Mouse (Mus musculus) G1E (cell line): ENCODE data around the gene Adcy1.

Experiments used
- CTCF ChIP-seq: IDR thresholded peaks from 2 replicates; pipeline ENCODE4 v1.5.1; 2012; ENCODE audit warnings: low read depth, low read length, inconsistent platforms, mixed read lengths
- GATA2 ChIP-seq: IDR thresholded peaks from 2 replicates; pipeline ENCODE4 v1.6.1; 2012; ENCODE audit warnings: low read depth, low read length, inconsistent platforms, borderline replicate concordance

DNA sequence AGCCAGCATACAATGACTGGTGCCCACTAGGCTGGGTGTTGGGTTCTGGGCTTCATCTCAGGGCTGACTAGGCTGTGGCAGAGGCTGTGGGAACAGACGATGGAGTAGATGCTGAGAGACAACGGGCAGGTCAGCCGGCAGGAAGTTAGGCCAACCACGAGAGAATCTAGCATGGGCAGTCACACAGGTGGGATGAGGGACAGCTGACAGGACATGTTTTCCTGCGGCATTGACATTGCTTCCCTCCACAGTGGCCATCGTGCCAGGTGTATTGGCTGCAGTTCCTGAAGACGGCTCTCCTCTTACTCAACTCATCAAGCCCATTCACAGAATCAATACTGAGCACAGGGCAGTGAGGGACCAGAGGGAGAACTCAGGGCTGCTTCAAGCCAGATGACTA, 84.7 kb downstream of the Adcy1 start:
- no peak for TF ChIP-seq CTCF
- TF ChIP-seq GATA2: no peak
